Mouse (Mus musculus) right cerebral cortex, postnatal 36 days (tissue): Measurements from ENCODE around the gene Ephx1.
"Not testable (repeated sequence)": the region's sequence is repeated elsewhere in the genome, so short reads cannot be mapped to it uniquely, and the experiment has no call there.

Experiments used
- DNase-seq, 2 experiments: peaks; one replicate each; pipeline ENCODE4 v3.0.0; 2022; ENCODE audit warnings: low spot score in 2 of 2, mixed read lengths in 1 of 2

The Ephx1 gene

DNA sequence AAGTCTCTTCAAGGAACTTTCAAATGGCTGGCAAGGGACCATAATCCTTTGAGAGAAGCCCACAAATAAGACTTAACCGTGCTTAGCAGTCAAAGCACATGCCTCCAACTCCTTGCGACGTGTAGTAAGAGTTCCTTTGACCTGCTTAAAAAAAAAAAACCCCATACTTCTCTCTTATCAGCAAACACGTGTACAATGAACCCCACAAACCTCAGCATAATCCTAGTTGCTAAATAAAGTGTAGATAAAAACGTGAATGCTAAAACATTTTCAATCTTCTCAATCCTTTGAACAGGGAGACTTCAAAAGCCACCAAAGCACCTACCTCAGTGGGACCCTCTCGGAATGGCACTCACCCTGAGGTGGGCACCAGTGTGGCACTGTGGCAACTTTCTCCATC, 7.3 kb downstream of the Ephx1 start:
- no peak for DNase-seq

- no peak for DNase-seq
Observed at GRCm38 (mm10) chr1:181012416-181012815, 8.3 kb downstream of the Ephx1 start.

DNA sequence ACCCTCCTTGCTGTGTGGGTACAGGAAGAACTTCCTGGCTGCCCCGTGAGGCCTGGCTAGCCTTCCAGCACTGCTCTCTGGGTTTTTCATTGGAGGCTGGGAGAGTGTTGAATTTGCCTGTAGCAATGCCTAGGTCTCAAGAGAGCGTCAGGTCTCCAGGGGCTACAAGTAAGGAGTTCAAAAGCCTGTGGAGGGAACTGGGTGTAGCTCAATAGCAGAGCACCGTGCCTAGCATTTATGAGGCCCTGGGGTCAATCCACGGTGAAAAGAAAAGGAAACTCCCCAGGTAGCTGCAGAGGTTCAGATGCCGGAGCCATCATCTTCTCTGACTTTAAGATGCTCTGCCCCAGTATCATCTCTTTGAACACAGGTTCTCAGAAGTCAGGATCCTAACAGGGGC, 9.1 kb downstream of the Ephx1 start:
- DNase-seq = no peak

DNA sequence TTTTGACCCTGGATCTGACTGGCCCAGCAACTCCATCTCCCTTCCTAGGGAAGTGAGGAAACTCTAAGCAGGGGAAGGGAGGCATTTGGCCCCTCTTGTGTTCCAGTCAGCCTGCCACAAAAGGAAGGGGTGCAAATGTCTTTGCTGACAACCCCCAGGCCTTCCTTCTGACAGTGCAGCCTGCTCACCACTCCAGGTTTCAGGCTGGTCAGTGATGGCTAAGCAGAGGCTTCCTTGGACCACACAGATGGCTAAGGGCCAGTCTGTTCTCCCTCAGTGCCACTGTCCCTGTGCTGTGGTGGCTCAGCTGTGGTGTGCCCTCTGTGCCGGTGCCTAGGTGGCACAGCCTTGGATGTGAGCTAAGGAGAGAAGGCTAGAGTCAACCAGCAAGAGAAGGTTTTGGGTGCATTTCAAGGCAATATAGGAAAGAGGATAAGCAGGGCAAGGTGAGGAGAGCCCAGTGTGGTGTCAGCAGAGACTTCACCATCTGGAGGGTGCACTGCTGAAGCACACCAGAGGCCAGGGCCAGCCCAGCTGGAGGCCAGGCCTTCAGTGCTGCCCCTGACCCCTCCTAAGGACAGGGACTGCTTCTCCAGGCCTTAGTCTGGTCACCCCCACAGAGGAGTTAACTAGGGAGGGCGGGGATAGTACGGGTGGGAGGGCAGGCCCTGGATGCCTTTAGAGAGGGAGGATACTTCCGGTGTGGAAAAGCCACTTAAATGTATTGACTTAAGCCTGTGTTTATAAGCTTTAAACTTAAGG, 10.4 kb downstream of the Ephx1 start:
- no peak for DNase-seq

- no peak for DNase-seq
Observed at GRCm38 (mm10) chr1:181009754-181010153, 10.9 kb downstream of the Ephx1 start.

- no peak for DNase-seq
Observed at GRCm38 (mm10) chr1:181009011-181009590, 11.6 kb downstream of the Ephx1 start.

DNA sequence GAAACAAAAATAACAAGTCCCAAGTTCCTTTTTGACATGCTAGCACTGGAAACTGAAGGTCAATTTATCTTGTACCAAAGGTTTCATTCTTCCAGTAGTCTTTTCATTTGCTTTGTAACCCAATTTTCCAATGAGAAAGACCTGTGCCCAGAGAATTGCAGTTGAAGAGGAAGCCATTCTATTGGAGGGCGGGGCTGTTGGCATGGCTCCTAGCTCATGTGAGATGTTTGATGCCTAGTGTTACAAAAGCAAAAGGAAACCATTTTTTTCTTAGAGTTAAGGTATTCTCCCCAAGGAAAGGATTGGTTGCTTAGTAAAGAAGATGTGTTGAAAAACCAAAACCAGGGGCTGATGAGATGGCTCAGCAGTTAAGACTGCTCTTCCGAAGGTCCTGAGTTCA, 12.4 kb downstream of the Ephx1 start:
- DNase-seq = no peak

GRCm38 (mm10) chr1:181007831-181008230, 12.9 kb downstream of the Ephx1 start:
- no peak for DNase-seq

DNA sequence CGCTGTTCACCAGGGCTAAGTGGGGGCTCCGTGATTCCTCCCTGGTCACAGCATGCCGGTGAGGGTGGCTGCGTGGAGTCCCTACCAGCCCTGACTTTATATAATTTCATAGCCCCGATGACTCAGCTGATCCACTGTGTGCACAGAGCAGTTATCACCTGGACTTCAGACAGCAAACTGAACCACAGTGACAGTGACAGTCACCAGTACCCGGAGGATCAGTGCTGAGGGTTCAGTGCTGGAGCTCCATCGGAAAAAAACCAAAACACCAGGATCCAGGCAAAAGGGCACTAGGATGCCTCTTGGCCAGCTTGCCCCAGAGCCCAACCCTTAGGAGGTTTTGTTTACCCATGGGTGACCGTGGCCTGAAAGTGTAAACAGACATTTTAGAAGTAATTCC, 15.4 kb downstream of the Ephx1 start:
- no peak for DNase-seq

GRCm38 (mm10) chr1:181003790-181004189, 16.9 kb downstream of the Ephx1 start:
- no peak for DNase-seq

- DNase-seq = no peak
Observed at GRCm38 (mm10) chr1:181001621-181002020, 19.1 kb downstream of the Ephx1 start.

GRCm38 (mm10) chr1:181001217-181001616, 19.5 kb downstream of the Ephx1 start:
- no peak for DNase-seq

DNA sequence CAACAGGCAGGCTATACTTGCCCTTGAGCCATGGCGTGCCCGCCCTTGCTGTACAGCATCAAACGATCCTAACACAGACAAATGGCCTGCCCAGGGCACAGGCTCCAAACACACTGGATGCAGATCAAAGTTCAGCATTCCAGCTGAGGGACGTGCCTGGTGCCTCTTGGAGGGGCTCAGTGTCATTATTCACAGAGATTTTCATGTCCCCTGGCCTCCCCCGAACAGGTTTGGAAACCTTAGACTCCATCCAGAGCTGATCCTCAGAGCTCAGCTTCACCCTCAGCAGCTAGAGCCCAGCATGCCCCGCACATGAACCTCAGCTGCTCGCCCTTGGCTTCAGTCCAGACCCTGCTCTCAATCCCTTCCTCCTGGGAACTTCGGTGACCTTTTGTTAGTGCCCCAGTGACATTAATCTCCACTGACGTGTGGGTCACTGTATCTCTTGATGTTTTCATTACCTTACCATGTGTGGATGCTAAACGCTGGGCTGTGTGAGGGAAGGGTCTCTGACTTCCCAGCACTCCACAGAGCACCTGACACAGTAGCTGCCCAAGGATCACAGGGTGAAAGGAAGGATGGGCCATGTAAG, 20.1 kb downstream of the Ephx1 start:
- DNase-seq = no peak

DNA sequence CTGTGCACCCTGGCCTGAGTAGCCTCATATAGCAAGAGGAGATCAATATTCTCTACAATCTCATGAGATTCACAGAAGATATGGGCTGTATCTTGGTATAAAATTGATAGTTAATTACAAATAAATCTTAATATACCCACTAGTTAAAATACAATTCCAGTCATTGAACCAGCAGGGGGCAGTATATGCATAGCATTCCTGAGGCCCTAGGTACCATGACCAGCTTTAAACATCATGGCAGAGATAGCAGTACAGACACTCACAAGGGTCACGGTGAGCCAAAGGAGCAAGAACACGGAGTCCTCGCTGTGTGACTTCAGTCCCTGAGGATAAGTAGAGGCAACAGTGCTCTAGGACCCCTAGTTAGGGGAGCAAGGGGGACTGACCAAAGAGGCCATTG, 28.6 kb downstream of the Ephx1 start:
- DNase-seq = no peak

DNA sequence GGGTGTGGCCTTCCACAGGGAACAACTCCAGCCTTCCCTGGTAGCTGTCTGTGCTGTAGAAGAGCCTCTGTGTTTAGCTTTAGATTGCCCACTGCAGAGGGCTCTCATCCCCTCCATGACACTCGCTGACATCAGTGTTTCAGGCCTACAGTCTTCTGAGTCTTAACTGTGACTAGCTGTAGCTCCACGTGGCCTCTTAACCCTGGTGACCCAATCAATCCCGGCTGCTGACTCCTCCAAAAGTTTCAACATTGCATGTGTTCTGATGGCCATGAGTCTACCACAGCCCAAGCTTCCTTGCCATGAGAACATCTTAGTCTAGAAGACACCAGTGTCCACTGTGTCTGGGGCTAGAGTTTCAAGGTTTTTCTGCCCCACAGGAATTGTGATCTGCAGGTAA, 30.0 kb downstream of the Ephx1 start:
- no peak for DNase-seq

- peak; percentile 55 to 57 for DNase-seq
Observed at GRCm38 (mm10) chr1:180987759-180988158, 32.9 kb downstream of the Ephx1 start.

- no peak for DNase-seq
Observed at GRCm38 (mm10) chr1:180986701-180987100, 34.0 kb downstream of the Ephx1 start.

DNA sequence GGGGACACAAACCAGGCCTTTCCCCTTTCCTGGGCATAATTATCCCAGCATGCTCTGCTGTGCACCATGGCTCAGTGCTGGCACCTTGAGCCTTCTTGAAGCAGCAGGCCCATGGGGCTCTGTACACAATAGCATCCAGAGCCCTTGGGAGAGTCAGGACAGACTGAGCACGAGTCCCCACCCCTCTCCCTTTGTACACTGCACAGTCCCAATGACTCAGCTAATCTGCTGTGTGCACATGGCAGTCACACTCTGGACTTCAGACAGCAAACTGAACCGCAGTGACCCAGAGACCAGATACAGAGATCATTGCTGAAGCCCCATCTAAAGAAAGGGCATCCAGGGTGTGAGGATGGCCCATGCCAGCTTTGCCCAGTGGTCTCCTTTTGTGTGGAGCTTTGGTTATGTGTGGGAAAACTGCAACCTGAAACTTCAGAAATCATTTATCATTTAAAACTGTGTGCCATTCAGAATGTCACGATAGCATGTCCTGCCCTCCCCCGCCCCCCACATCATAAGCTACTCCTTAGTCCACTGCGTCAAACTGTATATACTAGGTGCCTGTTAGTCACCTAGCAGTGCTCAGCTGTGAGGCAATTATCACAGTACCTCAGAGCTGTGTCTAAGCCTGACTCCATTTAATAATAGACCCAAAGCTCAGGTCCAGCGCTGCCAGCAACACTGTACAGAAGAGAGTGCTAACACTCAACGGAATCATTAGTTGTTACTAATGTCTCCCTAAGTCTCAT, 39.2 kb downstream of the Ephx1 start:
- DNase-seq = not testable (repeated sequence)

DNA sequence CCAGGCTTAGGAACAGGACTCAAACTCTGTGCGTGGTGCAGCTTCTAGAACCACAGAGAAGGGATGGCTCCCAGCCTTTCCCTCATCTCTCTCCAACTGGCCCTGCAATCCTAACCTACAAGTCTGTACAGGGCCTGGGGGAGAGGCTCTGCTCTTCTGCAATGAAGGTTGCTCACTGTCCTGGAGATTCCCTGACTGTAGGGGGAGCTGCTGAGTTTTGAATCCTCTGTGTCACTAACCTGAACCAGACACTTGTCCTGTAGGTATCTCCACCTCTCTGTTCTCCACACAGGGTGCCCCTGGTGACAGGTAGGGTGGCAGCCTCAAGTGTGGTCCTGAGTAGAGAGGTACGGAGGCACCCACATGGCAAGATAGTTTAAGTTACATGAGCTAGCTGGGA, 40.2 kb downstream of the Ephx1 start:
- DNase-seq = no peak

- DNase-seq = no peak
Observed at GRCm38 (mm10) chr1:180979484-180980251, 41.0 kb downstream of the Ephx1 start.

GRCm38 (mm10) chr1:180976110-180976679, 44.5 kb downstream of the Ephx1 start:
- DNase-seq = no peak
